Mouse (Mus musculus) ES-Bruce4 (cell line): ENCODE measurements around the gene Cdh23.

Experiments used
- CTCF ChIP-seq: IDR thresholded peaks from one replicate; pipeline ENCODE4 v1.8.1; 2011; ENCODE audit warnings: low read depth, low read length
- POLR2A ChIP-seq: IDR thresholded peaks from one replicate; pipeline ENCODE4 v1.8.1; 2011; ENCODE audit warnings: low read length; ENCODE audit not compliant: insufficient read depth

DNA sequence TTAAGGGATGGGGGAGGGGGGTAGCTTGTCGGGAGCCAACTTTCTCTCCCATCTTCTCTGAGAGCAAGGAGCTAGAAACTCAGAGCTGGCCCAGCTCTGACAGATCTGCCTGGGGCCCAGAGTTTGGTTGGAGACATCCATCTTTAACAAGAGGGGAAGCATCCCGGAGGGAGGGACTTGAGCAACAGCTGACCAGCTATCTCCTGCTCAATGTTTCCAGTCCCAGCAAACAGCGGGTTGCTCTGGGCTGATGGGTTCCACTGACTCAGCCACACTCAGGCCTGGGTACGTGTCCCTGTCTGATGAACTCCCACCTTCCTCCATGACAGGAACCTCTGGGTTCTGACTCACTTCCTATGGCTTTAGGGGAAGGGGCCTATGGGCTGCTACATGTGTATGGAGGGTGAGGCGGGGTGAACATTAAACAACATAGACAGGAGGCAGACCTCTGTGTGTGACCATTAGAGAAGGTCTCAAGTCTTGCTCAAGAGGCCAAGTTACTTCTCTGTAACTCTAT is 305.3 kb downstream of the Cdh23 start:
- TF ChIP-seq POLR2A, result no peak
- no peak for TF ChIP-seq CTCF
